Mouse (Mus musculus) leukemia stem cell, adult 10-12 weeks (primary cell): ENCODE results near the gene Tulp2. TPM values are rescaled to one million over a fixed set of nuclear protein-coding genes. Genes with fewer than 3 reads are reported as not detected.

ENCODE experiments used
- polyA plus RNA-seq: library from polyadenylated mRNA; stranded (reverse); fragments of >175 nt; gene quantifications from 2 replicates; pipeline ENCODE4 v1.2.3, GENCODE M21; 2012; ENCODE audit warnings: low replicate concordance

The Tulp2 gene
- 0.27 and 0.61 TPM in 2 replicates for polyA plus RNA-seq

DNA sequence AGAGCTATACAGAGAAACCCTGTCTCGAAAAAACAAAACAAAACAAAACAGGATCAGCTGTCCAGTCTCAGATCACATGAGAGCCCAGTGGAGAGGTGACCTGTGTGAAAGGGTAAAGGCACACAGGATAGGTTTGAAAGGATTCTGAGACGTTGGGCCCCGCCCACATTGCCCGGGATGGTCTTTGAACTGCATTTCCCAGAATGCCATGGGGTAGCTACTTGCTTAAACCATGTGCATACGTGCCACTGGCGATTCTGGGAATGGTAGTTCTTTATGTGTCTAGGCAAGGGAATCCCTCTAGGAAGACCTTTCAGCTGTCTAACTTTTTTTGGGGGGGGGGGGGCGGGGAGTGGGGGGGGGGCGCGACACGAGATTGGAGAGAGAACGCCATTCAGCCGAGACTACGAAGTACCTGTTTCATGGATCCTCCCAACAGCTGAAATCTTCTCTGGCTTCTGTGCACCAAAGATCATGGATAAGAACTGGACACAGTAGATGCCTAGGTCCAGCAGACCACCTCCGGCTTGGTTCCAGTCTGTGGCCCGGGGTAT lies at the start of gene Tulp2:
Gene Tulp2, plus strand, starts transcription at position 504 of the 554 bp plus-strand sequence.

GRCm38 (mm10) chr7:45434203-45435015 lies 47.3 kb upstream of the Tulp2 start, which contains the start of gene Gys1:
Gene Gys1, plus strand, starts transcription at chr7:45434844.

GRCm38 (mm10) chr7:45437521-45438276 lies 44.0 kb upstream of the Tulp2 start, which contains the start of gene Ruvbl2:
Gene Ruvbl2, minus strand, starts transcription at chr7:45438096.

DNA sequence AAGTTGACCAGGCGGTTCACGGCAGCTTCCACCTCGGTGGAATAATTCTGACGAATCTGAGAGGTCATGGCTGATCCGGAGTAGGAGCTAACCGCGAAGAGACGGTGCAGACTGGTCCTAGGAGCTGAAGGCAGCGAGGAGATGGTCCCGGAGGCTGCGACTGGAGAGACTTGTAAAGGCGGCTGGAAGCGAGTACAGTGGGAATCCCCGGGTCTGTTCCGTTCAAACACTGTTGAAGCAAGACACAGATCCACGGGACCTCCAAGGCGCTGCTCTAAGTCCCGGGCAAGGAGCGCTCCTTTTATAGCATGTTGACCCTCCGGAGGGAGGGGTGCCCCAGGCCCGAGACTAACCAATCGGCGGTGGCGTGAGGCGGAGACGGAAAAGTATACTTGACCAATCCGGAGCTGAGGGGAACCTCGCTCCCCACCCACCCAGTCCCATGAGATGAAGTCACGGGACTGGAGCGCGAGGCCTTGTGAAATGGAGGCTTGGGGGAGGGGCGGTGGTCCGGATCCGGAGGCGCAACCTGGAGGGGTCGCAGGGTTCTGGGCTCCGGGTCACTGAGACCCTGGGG lies 22.0 kb upstream of the Tulp2 start, which contains the start of gene Ftl1:
Gene Ftl1, minus strand, starts transcription at position 321 of the 577 bp plus-strand sequence.

DNA sequence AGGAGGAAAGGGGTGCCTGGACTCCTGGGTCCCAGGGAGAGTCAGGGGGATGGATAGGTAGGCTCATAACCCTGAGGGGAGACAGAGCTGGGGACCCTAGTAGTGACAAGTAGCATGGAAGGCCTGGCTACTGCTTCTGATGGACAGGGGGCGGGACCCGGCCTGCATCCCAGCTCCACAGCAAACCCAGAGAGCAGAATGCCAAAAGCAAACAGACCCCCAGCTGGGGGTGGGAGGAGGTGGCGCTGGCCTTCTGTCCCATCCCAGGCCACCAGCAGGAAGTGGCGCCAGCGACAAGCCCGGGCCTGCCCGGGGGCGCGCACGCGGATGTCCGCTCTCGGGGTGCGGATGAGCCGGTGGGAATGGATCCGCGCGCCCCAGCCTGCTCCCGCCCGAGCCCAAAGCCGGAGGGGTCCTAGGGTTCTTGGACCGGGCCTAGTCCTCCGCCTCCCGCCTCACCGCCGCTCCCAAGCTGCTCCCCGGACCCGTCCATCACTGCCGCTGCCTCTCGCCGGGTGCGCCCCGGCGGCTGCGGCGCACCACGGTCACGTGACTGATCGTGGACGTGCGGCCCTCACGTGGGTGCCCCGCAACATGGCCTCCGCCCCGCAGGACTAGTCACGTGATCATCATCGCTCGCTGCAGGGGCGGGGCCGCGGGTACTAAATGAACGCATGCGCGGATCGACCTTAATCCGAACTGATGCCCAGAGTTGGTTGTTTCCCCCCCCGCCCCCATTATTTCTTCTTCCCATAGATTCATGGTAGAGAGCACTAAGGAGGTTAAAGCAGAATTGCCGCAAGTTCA lies 15.2 kb upstream of the Tulp2 start, which contains the start of gene Bax:
Gene Bax, minus strand, starts transcription at position 616 of the 807 bp plus-strand sequence.

DNA sequence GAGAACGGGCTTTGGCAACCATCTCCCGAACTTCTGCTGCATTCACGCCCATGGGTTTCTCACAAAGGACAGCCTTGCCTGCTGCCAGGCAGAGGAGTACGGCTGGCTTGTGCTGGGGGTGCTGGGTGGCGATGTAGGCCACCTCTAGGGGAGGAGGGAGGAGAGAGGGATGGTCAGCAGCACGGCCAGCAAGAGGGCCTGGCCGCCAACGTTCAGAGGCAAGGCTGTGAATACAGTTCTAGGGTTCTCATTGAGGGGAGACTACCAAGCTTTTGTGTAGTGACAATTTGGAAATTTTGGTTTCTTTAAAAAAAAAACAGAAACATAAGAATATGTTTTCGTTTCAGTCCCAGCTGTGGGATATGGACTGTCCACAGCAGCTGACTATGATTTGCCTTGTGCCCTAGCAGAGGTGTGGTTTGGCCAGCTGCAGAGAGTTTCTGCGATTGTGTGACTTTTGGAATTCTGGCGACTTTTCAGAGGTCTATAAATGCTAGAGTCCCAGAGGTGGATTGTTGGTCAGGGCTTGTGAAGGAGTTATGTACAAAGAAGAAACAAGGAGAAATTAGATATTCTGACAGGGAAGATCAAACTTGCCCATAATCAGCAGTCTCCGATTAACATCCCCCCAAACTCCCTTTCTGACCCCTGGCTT lies 5.2 kb downstream of the Tulp2 start, which contains the start of gene Gm45808:
Gene Gm45808, minus strand, starts transcription at position 51 of the 655 bp plus-strand sequence.

DNA sequence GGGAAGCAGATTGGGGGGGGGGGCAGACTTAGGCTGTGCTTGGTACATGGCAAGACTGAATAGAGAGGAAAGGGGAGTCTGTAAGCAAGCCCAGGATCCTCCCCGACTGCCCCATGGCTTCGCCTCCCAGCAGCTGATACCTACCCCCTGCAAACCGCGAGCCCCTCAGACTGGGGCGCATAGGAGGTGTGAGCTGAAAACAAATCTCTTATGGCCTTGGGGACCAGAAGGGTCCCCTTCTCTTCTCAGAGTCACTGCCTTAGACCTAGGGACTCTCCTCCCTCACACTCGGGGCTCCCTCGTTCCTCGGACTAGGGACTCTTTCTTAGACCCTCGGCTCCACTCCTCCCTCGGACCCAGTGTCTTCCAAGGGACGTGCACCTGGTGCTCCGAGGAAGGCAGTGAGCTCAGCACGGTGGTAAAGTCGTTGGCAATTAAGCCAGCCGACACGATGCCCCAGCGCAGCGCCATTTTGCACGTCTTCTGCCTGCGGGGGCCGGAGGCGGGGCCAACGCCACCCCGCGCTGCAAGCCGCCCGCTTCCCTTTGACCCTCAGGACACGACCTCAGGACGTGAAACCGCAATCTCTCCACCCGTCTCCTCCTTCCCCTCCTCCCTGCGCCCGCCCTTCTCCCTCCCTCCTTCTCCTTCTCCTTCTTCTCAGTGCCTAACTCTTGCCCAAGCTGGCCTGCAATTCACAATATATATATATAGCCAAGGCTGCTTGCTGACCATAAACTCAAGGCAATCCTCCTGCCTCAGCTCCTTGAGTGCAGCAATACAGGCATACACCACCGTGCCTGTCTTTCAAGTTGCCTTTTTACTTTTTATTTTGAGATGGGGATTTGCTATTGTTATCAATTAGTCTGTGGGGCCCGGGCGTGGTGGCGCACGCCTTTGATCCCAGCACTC lies 6.9 kb downstream of the Tulp2 start, which contains the start of gene Dhdh:
Gene Dhdh, minus strand, starts transcription at position 513 of the 912 bp plus-strand sequence.

DNA sequence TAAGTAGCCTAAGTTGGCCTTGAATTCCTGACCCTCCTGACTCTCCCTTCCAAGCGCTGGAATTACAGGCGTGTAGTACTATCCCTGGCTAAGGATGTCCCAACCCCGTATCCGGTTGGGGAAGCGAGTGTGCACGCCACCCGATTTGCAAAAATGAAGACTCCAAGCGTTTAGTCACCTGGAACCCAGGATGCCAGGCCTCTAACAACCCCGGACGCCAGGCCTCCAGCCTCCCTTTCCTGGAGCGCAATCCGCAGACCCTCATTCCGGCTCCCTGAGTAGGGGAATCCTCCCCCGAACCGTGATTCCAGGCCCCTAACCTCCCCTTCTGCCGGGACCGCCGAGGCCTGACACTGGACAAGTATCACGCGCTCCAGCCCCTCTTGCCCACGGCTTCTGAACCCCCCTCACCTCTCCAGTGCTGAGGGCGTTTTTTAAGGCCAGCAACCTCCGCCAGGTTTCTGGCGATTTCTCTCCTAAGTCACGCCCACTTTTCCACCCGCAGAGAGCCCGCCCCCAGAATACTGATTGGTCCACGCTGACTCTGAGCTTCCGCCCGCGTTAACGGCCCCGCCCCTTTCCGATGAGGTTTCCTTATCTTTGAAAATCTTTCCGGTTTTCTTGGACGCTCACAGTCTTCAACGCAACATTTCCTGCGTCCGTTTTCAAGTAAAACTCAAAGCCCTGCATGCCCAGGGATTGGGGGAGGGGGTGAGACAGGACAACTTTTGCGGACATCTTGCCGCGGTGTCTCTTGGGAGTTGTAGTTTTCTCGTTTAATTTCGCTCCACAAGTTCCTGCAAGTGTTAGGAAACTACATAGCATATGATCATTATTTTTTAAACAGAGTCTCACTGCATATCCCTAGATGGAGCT lies 28.5 kb downstream of the Tulp2 start, which contains the start of gene Nucb1:
Gene Nucb1, minus strand, starts transcription at position 495 of the 876 bp plus-strand sequence.

GRCm38 (mm10) chr7:45525809-45526473 lies 44.3 kb downstream of the Tulp2 start, which contains the start of the genes Ppp1r15a and Plekha4:
Gene Ppp1r15a, minus strand, starts transcription at chr7:45526268.
Gene Plekha4, plus strand, starts transcription at chr7:45526330.

DNA sequence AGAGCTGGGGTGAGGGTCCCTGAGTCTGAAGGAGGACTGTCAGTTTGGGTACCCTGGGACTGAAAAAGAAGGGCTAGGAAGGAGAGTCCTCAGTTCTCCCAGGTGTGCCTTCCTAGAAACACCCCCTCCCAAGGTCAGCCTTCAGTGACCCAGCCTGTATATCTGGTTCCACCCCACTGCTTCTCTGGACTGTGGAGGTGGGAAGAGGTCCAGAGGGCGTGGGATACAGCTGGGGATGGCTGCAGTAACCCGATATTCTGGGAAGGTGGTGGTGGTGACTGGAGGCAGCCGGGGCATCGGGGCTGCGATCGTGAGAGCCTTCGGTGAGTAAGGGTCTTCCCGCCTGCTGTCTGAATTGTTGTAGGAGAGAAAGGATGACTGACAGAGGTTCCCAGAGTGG lies 73.1 kb downstream of the Tulp2 start, which contains the start of gene Hsd17b14:
Gene Hsd17b14, plus strand, starts transcription at position 150 of the 400 bp plus-strand sequence.

GRCm38 (mm10) chr7:45570103-45570741 lies 88.5 kb downstream of the Tulp2 start, which contains the start of gene Bcat2:
Gene Bcat2, plus strand, starts transcription at chr7:45570153.

Other genes with a start within 250 kb of the Tulp2 start
- 162 and 431 TPM in 2 replicates for gene Cd37, start 242.8 kb upstream of the Tulp2 start, polyA plus RNA-seq
- gene Slc6a16, start 240.8 kb upstream of the Tulp2 start, polyA plus RNA-seq, result not detected in 2 replicates
- gene Slc6a21, start 204.4 kb upstream of the Tulp2 start, polyA plus RNA-seq, result 0.11 TPM in 1 of 2 replicates, not detected in the other
- 1.2 and 1.4 TPM in 2 replicates for gene Trpm4, start 148.1 kb upstream of the Tulp2 start, polyA plus RNA-seq
- gene Hrc, start 146.6 kb upstream of the Tulp2 start, polyA plus RNA-seq, result not detected in 2 replicates
- gene Ppfia3, start 114.9 kb upstream of the Tulp2 start, polyA plus RNA-seq, result 2.6 and 3.4 TPM in 2 replicates
- gene Lin7b, start 111.3 kb upstream of the Tulp2 start, polyA plus RNA-seq, result 0.80 TPM in 1 of 2 replicates, not detected in the other
- 650 and 741 TPM in 2 replicates for gene Snrnp70, start 86.1 kb upstream of the Tulp2 start, polyA plus RNA-seq
- gene Kcna7, start 76.2 kb upstream of the Tulp2 start, polyA plus RNA-seq, result not detected in 2 replicates
- gene Ntf5, start 68.2 kb upstream of the Tulp2 start, polyA plus RNA-seq, result not detected in 2 replicates
- not detected in 2 replicates for gene Lhb, start 61.1 kb upstream of the Tulp2 start, polyA plus RNA-seq
- 11.4 and 11.8 TPM in 2 replicates for gene Gys1, start 47.0 kb upstream of the Tulp2 start, polyA plus RNA-seq
- 293 and 559 TPM in 2 replicates for gene Ruvbl2, start 43.8 kb upstream of the Tulp2 start, polyA plus RNA-seq
- gene Ftl1, start 22.0 kb upstream of the Tulp2 start, polyA plus RNA-seq, result 5,681 and 8,825 TPM in 2 replicates
- 180 and 264 TPM in 2 replicates for gene Bax, start 15.0 kb upstream of the Tulp2 start, polyA plus RNA-seq
- gene Gm45808, start 4.9 kb downstream of the Tulp2 start, polyA plus RNA-seq, result not detected in 2 replicates
- 0.83 and 1.7 TPM in 2 replicates for gene Dhdh, start 6.9 kb downstream of the Tulp2 start, polyA plus RNA-seq
- 344 and 572 TPM in 2 replicates for gene Nucb1, start 28.5 kb downstream of the Tulp2 start, polyA plus RNA-seq
- 200 and 371 TPM in 2 replicates for gene Ppp1r15a, start 44.4 kb downstream of the Tulp2 start, polyA plus RNA-seq
- gene Plekha4, start 44.5 kb downstream of the Tulp2 start, polyA plus RNA-seq, result 2.0 and 2.8 TPM in 2 replicates
- gene Hsd17b14, start 73.0 kb downstream of the Tulp2 start, polyA plus RNA-seq, result 0.29 and 1.3 TPM in 2 replicates
- 17.8 and 57.8 TPM in 2 replicates for gene Bcat2, start 88.3 kb downstream of the Tulp2 start, polyA plus RNA-seq
- gene Fgf21, start 133.6 kb downstream of the Tulp2 start, polyA plus RNA-seq, result 0.52 TPM in 1 of 2 replicates, not detected in the other
- not detected in 2 replicates for gene Fut1, start 135.4 kb downstream of the Tulp2 start, polyA plus RNA-seq
- gene Izumo1, start 139.9 kb downstream of the Tulp2 start, polyA plus RNA-seq, result 0.42 and 0.64 TPM in 2 replicates
- 4.3 and 5.9 TPM in 2 replicates for gene Rasip1, start 145.6 kb downstream of the Tulp2 start, polyA plus RNA-seq
- gene Mamstr, start 158.1 kb downstream of the Tulp2 start, polyA plus RNA-seq, result 0.10 and 0.50 TPM in 2 replicates
- gene Fut2, start 184.5 kb downstream of the Tulp2 start, polyA plus RNA-seq, result not detected in 2 replicates
- gene Ntn5, start 202.1 kb downstream of the Tulp2 start, polyA plus RNA-seq, result 0.69 and 0.93 TPM in 2 replicates
- gene Sec1, start 212.5 kb downstream of the Tulp2 start, polyA plus RNA-seq, result not detected in 2 replicates
- 0.55 TPM in 1 of 2 replicates, not detected in the other for gene Car11, start 218.0 kb downstream of the Tulp2 start, polyA plus RNA-seq
- gene Dbp, start 223.2 kb downstream of the Tulp2 start, polyA plus RNA-seq, result 7.1 and 10.3 TPM in 2 replicates
- gene Rpl18, start 233.6 kb downstream of the Tulp2 start, polyA plus RNA-seq, result 7,435 and 17,506 TPM in 2 replicates
- 120 and 196 TPM in 2 replicates for gene Sphk2, start 236.1 kb downstream of the Tulp2 start, polyA plus RNA-seq
- 2.5 and 3.1 TPM in 2 replicates for gene Fam83e, start 239.3 kb downstream of the Tulp2 start, polyA plus RNA-seq
- gene Spaca4, start 243.9 kb downstream of the Tulp2 start, polyA plus RNA-seq, result not detected in 2 replicates